Mouse (Mus musculus) forebrain, embryonic 10.5 days (tissue): Measurements from ENCODE around the gene Smarcd1. TPM values are rescaled to one million over a fixed set of nuclear protein-coding genes. Genes with fewer than 3 reads are reported as not detected.

Experiments
- DNase-seq: peaks from one replicate; pipeline ENCODE4 v3.0.0-alpha.2; 2017; ENCODE audit warnings: low spot score; ENCODE audit errors: extremely low spot score
- H3K27ac ChIP-seq: fragments of 300-500 bp; sonication (generic); 2 replicates; pipeline ENCODE4 v1.5.1; 2016; ENCODE audit warnings: mild to moderate bottlenecking
- H3K27me3 ChIP-seq: fragments of 300-500 bp; sonication (generic); 2 replicates; pipeline ENCODE4 v1.6.1; 2016; ENCODE audit warnings: mild to moderate bottlenecking; ENCODE audit not compliant: poor library complexity, severe bottlenecking
- H3K36me3 ChIP-seq: fragments of 300-500 bp; sonication (generic); replicated peaks from 2 replicates; pipeline ENCODE4 v1.6.1; 2016; ENCODE audit warnings: mild to moderate bottlenecking, moderate library complexity
- H3K4me1 ChIP-seq: fragments of 300-500 bp; sonication (generic); 2 replicates; pipeline ENCODE4 v1.6.1; 2016
- H3K4me3 ChIP-seq: fragments of 300-500 bp; sonication (generic); 2 replicates; pipeline ENCODE4 v1.5.1; 2016; ENCODE audit warnings: mild to moderate bottlenecking, moderate library complexity
- H3K9me3 ChIP-seq: fragments of 300-500 bp; sonication (generic); 2 replicates; pipeline ENCODE4 v1.6.1; 2016; ENCODE audit warnings: mild to moderate bottlenecking, moderate library complexity
- WGBS: fragments of 180-500 bp; shearing (Covaris S2); methylation state at CpG from one replicate; pipeline ENCODE4 v1.1.7; 2016; 5-methylcytosine and 5-hydroxymethylcytosine counted together
- polyA plus RNA-seq: library from polyadenylated mRNA; unstranded; fragments of >200 nt; fragmentation: Nextera tagmentation; extraction: Ambion mirVana; gene quantifications from 2 replicates; pipeline ENCODE4 v1.2.1, GENCODE M21; 2016

Smarcd1 gene
- polyA plus RNA-seq = 91.5 TPM in 2 replicates

GRCm38 (mm10) chr15:99701999-99702900, at the start of gene Smarcd1:
Gene Smarcd1 (plus strand): TSS chr15:99702129.
- DNase-seq = peak; percentile 98
- Histone ChIP-seq H3K4me3 (peak within 1 kb of the TSS; percentile 90), H3K27me3 (peaks cover 24% of the 10 kb centered on the region), H3K36me3 (peaks cover 39% of the 10 kb centered on the region), H3K27ac (peak within 1 kb of the TSS; percentile 99), H3K4me1 (peaks cover 55% of the 10 kb centered on the region), H3K9me3 (no peaks in the 10 kb centered on the region)
- WGBS = under 1% methylated on average over 70 of the region's 71 CpGs

GRCm38 (mm10) chr15:99653291-99653690, 48.6 kb upstream of the Smarcd1 start:
- peak; percentile 33 for DNase-seq
- no peaks in the 10 kb centered on the region for H3K9me3 ChIP-seq
- H3K4me3 ChIP-seq = peak overlapping the region; percentile 42
- 0 out of 2 replicates have a peak overlapping the region, but pooled peaks have one; percentile 36 for H3K27ac ChIP-seq
- H3K4me1 ChIP-seq = peaks cover 53% of the 10 kb centered on the region
- H3K27me3 ChIP-seq = peaks cover 52% of the 10 kb centered on the region
- WGBS = 12% methylated on average over 8 of the region's 8 CpGs
- no peaks in the 10 kb centered on the region for H3K36me3 ChIP-seq

- 3% methylated on average over 21 of the region's 21 CpGs for WGBS
- Histone ChIP-seq H3K27me3 (peaks cover 52% of the 10 kb centered on the region), H3K9me3 (no peaks in the 10 kb centered on the region), H3K4me1 (peaks cover 51% of the 10 kb centered on the region), H3K27ac (peak overlapping the region; percentile 36), H3K36me3 (no peaks in the 10 kb centered on the region), H3K4me3 (peak overlapping the region; percentile 42)
- DNase-seq = no peak
Measured at GRCm38 (mm10) chr15:99653876-99654275, 48.1 kb upstream of the Smarcd1 start.

- Histone ChIP-seq H3K4me1 (peaks cover 31% of the 10 kb centered on the region), H3K27me3 (peaks cover 54% of the 10 kb centered on the region), H3K9me3 (no peaks in the 10 kb centered on the region), H3K4me3 (no peak overlapping the region), H3K36me3 (no peaks in the 10 kb centered on the region), H3K27ac (no peak overlapping the region)
- 57% methylated on average over 9 of the region's 9 CpGs for WGBS
- no peak for DNase-seq
Measured at GRCm38 (mm10) chr15:99655956-99656355, 46.0 kb upstream of the Smarcd1 start.

- peaks cover 63% of the 10 kb centered on the region for H3K27me3 ChIP-seq
- 57% methylated on average over 2 of the region's 2 CpGs for WGBS
- peaks cover 34% of the 10 kb centered on the region for H3K4me1 ChIP-seq
- no peaks in the 10 kb centered on the region for H3K9me3 ChIP-seq
- H3K4me3 ChIP-seq = no peak overlapping the region
- H3K36me3 ChIP-seq = no peaks in the 10 kb centered on the region
- no peak overlapping the region for H3K27ac ChIP-seq
- no peak for DNase-seq
Measured at GRCm38 (mm10) chr15:99658437-99658836, 43.5 kb upstream of the Smarcd1 start.

GRCm38 (mm10) chr15:99661121-99661830, 40.7 kb upstream of the Smarcd1 start:
- peaks cover 47% of the 10 kb centered on the region for H3K4me1 ChIP-seq
- H3K27me3 ChIP-seq = peaks cover 63% of the 10 kb centered on the region
- H3K9me3 ChIP-seq = no peaks in the 10 kb centered on the region
- 94% methylated on average over 15 of the region's 15 CpGs for WGBS
- H3K36me3 ChIP-seq = no peaks in the 10 kb centered on the region
- DNase-seq = no peak
- no peak overlapping the region for H3K4me3 ChIP-seq
- no peak overlapping the region for H3K27ac ChIP-seq

GRCm38 (mm10) chr15:99662371-99662770, 39.6 kb upstream of the Smarcd1 start:
- DNase-seq = no peak
- Histone ChIP-seq H3K4me3 (no peak overlapping the region), H3K9me3 (no peaks in the 10 kb centered on the region; the same call in 1 of the 2 replicates), H3K27ac (no peak overlapping the region), H3K36me3 (no peaks in the 10 kb centered on the region), H3K27me3 (peaks cover 64% of the 10 kb centered on the region), H3K4me1 (peaks cover 50% of the 10 kb centered on the region)
- WGBS = 48% methylated on average over 7 of the region's 7 CpGs

GRCm38 (mm10) chr15:99663964-99664599, 37.8 kb upstream of the Smarcd1 start:
- no peaks in the 10 kb centered on the region; the same call in 1 of the 2 replicates for H3K9me3 ChIP-seq
- H3K4me1 ChIP-seq = peaks cover 48% of the 10 kb centered on the region
- peak overlapping the region; percentile 59 for H3K4me3 ChIP-seq
- WGBS = 5% methylated on average over 17 of the region's 17 CpGs
- no peak for DNase-seq
- H3K36me3 ChIP-seq = no peaks in the 10 kb centered on the region
- peak overlapping the region; percentile 76 for H3K27ac ChIP-seq
- H3K27me3 ChIP-seq = peaks cover 80% of the 10 kb centered on the region

- Histone ChIP-seq H3K4me3 (peak overlapping the region; percentile 59), H3K9me3 (no peaks in the 10 kb centered on the region; the same call in 1 of the 2 replicates), H3K27ac (peak overlapping the region; percentile 76), H3K27me3 (peaks cover 87% of the 10 kb centered on the region), H3K4me1 (peaks cover 55% of the 10 kb centered on the region), H3K36me3 (no peaks in the 10 kb centered on the region)
- WGBS = under 1% methylated on average over 52 of the region's 52 CpGs
- DNase-seq = peak; percentile 65
Measured at GRCm38 (mm10) chr15:99664600-99665451, 37.1 kb upstream of the Smarcd1 start.

GRCm38 (mm10) chr15:99667544-99667943, 34.4 kb upstream of the Smarcd1 start:
- Histone ChIP-seq H3K27me3 (peaks cover 98% of the 10 kb centered on the region), H3K9me3 (no peaks in the 10 kb centered on the region; the same call in 1 of the 2 replicates), H3K4me3 (no peak overlapping the region), H3K4me1 (peaks cover 68% of the 10 kb centered on the region), H3K36me3 (no peaks in the 10 kb centered on the region), H3K27ac (no peak overlapping the region)
- no peak for DNase-seq
- WGBS = 92% methylated on average over 2 of the region's 2 CpGs

- peak overlapping the region; percentile 2; the same call in 1 of the 2 replicates for H3K4me3 ChIP-seq
- WGBS = 4% methylated on average over 12 of the region's 12 CpGs
- peaks cover 57% of the 10 kb centered on the region for H3K4me1 ChIP-seq
- DNase-seq = peak; percentile 69
- no peak overlapping the region for H3K27ac ChIP-seq
- no peaks in the 10 kb centered on the region for H3K36me3 ChIP-seq
- no peaks in the 10 kb centered on the region; the same call in 1 of the 2 replicates for H3K9me3 ChIP-seq
- H3K27me3 ChIP-seq = peaks cover 98% of the 10 kb centered on the region
Measured at GRCm38 (mm10) chr15:99668881-99669280, 33.0 kb upstream of the Smarcd1 start.
